Mouse (Mus musculus): Measurements from ENCODE around the gene Nudt1. TPM values are rescaled to one million over a fixed set of nuclear protein-coding genes. Genes with fewer than 3 reads are reported as not detected.
"Not testable (repeated sequence)": the region's sequence is repeated elsewhere in the genome, so short reads cannot be mapped to it uniquely, and the experiment has no call there.

Nudt1 gene
- total RNA-seq, 2 experiments from 2014 or later = 3.7 to 6.5 TPM

- DNase-seq (ENCODE audit: extremely low spot score in 1 of 2, low spot score in 1 of 2) = no peak
Observed at GRCm38 (mm10) chr5:140339836-140340235, 18.4 kb downstream of the Nudt1 start.

DNA sequence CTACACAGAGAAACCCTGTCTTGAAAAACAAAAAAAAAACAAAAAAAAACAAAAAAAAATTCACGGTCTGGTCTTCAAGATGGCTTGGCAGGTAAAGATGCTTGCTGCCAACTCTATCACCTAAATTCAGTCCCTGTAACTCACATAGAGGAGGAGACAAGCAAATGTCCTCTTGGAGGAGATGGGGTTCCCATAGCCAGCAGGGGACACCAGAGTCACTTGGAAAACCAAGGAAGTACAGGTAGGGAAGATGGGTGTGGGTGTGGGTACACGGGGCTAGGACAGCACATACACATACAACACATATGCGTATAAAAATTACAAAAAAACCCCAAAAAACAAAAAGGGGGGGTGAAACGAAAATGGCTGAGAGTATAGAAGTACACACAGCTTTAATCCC, 21.4 kb downstream of the Nudt1 start:
- no peak for DNase-seq (ENCODE audit: extremely low spot score in 1 of 2, low spot score in 1 of 2)

DNA sequence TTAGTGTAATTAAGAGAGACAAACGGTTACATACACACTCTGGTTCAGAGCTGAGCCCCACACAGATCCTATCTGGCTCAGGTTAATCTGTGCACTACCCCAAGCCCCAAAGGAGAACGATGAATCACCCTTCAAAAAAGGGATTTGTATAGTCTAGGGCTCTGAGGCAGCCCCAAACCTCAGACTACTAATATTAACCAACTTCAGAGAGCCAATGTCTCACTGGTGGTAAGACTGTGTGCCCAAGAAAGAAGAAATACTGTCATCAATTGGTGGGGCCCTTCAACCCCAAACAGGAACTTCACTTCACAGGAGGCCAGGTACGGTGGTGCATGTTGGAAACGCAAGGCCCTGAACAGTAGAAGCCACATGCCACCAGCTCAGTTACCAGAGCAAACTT, 23.8 kb downstream of the Nudt1 start:
- no peak for DNase-seq (ENCODE audit: extremely low spot score in 1 of 2, low spot score in 1 of 2)

DNA sequence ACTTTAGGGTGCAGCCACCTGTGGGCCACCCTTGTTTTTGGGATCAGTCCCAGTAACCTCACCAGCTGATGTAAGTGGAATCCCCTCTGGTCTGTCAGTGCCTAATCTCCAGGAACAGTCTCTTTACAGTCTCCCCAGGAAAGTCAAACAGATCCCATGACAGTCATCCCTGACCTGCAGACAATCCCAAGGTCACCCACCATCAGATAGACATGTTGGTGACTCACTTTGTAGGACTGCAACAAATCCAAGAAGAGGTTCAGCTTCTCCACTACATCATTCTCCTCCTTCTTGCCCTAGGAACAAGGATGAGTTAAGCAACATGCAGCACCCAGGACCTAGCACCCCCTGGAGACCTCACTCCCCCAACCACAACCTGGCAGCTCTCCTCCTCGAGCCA, 24.6 kb downstream of the Nudt1 start:
- no peak for DNase-seq (ENCODE audit: extremely low spot score in 1 of 2, low spot score in 1 of 2)

- DNase-seq (ENCODE audit: extremely low spot score in 1 of 2, low spot score in 1 of 2) = no peak
Observed at GRCm38 (mm10) chr5:140349882-140350281, 28.4 kb downstream of the Nudt1 start.

GRCm38 (mm10) chr5:140350731-140351497, 29.5 kb downstream of the Nudt1 start:
- DNase-seq (ENCODE audit: extremely low spot score in 1 of 2, low spot score in 1 of 2) = no peak

DNA sequence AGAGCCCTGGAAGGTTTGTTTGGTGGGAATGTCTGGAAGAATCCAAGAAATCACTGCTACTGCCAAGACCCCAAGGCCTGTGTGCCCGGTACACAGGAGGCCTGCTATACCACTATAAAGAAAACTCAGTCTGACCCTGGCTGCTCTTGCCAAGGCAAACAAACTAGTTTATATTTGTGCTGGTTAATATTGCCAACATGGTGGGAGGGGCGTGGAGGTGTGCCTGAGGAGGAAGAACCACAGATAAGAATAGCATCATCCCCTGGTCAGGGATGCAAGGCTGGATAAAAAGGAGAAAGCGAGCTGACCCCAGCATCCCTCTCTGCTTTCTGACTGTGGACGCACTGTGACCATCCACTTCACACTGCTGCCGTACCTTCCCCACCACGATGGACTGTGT, 30.9 kb downstream of the Nudt1 start:
- no peak for DNase-seq (ENCODE audit: extremely low spot score in 1 of 2, low spot score in 1 of 2)

DNA sequence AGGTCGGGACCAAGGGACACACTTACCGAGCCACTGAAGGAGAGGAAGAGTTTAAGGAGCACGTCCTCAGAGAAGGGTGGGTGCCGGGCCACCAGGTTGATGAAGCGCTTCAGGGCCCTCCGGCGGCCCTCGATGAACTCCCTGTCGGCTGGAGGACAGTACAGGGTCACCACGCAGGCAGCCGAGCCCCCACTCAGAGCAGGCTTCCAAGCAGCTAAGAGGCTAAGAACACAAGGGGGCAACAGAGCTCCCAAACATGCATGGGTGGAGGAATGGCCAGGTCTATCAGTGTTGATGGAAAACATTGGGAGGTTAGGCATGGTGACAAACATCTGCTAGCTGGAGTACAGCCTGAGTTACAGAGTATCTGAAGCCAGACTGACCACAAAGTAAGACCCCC, 34.5 kb downstream of the Nudt1 start:
- no peak for DNase-seq (ENCODE audit: extremely low spot score in 1 of 2, low spot score in 1 of 2)

DNA sequence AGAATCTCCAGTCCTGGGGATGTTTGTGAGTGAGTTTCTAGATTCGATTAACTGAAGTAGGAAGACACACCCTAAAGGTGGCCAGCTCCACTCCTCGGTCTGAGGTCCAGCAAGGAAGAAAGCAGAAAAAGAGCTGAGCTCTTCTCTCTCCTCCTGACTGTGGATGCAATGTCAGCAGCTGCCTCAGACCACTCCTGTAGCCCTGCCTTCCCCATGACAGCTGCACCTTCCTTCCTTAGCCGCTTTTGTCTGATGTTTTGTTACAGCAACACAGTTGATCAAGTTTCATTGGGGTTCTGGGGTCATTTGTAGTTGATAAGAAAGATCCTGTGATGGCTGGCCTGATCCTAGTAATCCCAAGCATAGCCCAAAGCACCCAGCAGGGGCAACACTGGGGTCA, 36.0 kb downstream of the Nudt1 start:
- no peak for DNase-seq (ENCODE audit: extremely low spot score in 1 of 2, low spot score in 1 of 2)

DNA sequence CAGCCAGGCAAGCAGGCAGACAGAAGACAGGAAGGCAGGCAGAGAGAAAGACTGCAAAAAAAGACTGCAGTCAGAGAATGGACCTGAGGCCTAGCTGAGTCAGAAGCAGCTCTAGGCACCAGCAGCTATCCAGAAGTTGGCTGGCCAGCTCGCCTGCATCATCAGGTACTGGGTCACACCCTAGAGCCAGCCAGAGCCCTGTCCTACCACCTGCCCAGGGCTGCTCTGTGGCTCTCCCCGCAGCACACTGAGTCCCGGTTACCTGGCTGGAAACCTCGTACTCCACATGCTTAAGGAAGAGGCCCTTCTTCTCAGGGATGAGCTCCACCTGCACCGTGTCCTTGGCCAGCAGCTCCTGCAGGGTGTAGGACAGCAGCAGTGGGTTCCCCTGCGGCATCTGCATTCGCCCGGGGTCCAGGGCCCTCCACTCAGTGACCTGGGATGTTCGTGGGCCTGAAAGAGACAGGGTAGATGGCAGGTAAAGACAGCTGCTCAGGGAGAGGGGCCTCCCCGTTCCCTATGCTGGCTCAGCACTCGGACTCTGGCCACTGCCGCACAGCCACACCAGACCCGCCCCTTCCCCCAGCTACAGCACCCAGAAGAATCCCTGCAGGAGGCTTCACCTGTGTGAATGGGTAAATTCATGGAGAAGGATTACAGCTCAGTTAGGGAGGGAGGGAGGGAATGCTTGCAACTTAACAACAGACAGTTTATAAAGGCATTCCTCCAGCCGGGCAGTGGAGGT, 38.6 kb downstream of the Nudt1 start:
- DNase-seq (ENCODE audit: extremely low spot score in 1 of 2, low spot score in 1 of 2) = no peak

DNA sequence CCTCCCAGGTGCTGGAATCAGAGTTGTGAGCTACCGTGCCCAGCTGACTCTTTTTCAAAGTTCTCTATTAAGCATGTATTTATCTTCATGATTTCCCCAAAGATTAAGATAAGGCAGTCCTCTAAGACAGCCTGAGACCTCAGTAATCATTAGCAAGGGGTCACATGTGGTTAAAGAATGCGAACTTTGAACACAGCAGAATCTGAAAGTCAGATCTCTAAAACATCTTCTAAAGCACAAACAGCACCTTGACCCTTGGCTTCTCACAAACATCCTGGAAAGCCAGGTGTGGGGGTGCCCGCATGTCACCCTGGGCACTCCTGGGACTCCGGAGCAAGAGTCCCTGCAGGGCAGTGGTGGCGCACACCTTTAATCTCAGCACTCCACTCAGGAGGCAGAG, 43.0 kb downstream of the Nudt1 start:
- DNase-seq (ENCODE audit: extremely low spot score in 1 of 2, low spot score in 1 of 2) = no peak

DNA sequence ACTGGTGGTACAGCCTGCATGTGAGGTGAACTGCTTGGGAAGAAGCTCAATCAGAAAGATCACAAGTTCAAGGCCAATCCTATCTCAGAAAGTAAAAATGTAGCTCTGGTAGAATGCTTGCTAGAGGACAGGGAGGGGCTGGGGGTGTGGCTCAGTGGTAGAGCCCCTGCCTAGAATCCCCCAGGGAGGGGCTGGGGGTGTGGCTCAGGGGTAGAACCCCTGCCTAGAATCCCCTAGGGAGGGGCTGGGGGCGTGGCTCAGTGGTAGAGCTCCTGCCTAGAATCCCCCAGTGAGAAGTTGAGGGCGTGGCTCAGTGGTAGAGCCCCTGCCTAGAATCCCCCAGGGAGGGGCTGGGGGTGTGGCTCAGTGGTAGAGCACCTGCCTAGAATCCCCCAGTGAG, 46.7 kb downstream of the Nudt1 start:
- not testable (repeated sequence) for DNase-seq (ENCODE audit: extremely low spot score in 1 of 2, low spot score in 1 of 2)

GRCm38 (mm10) chr5:140368926-140369325, 47.5 kb downstream of the Nudt1 start:
- no peak for DNase-seq (ENCODE audit: extremely low spot score in 1 of 2, low spot score in 1 of 2)

GRCm38 (mm10) chr5:140369466-140369865, 48.0 kb downstream of the Nudt1 start:
- DNase-seq (ENCODE audit: extremely low spot score in 1 of 2, low spot score in 1 of 2) = no peak

DNA sequence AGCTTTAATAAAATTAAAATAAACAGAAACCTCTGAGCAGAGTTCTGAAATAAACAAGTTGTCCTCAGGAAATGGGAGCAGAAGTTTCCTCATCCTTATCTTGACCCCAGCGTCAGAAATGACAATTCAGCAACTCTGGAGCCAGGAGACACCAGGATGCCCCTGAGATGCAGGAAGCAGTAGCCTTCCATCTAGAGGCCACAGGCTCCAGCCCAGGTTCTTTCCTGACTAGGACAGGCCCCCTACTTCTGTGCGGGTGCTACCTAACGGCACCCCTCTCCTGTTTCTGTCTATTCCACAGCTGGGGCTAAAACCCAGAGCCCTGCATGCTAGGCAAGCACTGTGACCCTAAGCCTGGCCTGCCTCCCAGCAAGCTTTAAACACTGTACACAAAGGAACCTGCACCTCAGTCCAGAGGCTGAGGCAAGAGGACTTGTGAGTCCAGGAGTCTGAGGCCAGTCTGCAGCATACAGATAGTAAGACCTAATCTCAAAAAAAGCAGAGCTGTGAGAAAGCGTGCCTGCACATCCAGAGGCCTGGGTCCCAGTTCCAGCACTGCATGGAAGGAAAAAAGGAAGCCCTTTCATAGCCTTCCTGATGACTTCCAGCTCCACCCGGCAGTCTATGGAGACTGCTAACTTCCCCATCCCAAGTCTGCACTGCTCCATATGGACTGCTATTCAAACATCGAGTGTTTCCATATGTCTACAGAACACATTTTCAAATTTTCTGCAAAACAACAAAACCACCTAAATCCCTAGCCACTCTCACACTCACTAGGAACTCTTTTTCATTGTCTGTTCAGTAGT, 49.2 kb downstream of the Nudt1 start:
- no peak for DNase-seq (ENCODE audit: extremely low spot score in 1 of 2, low spot score in 1 of 2)

DNA sequence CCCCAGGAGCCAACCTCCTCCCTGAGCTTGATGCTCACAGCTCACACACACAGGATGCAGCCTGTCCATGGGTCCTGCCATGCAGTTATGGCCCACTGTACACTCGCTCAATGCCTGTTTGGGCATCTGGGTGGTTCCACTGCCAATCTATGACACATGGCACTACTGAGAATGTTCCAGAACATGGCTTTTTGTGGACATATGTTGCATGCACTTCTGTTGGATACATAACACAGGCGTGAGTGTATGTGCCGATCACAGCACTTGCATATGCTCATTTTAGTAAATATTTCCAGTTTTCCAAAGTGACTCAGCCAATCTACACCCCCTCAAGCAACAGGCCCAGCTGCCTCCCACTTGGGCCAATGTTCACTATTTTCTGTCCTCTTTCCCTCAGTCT, 50.2 kb downstream of the Nudt1 start:
- peak; percentile 17 to 38 for DNase-seq (ENCODE audit: extremely low spot score in 1 of 2, low spot score in 1 of 2)

GRCm38 (mm10) chr5:140373711-140374110, 52.3 kb downstream of the Nudt1 start:
- DNase-seq (ENCODE audit: extremely low spot score in 1 of 2, low spot score in 1 of 2) = no peak

DNA sequence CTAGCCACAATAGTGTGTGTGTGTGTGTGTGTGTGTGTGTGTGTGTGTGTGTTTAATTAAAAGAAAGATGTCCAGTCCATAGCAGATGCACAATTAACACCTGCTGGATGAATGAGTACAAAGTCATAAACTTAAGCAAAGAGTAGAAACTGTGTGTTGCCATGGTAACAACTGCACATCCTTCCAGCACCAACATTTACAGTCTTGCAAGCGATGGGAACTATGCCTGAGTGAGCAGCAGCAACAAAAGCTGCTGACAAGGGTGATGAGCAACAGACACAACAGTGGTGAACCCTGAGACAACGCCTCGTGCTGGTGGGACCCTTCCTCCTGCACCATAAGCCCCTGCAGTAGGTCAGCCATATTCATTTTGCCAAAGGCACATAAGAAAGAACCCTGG, 52.8 kb downstream of the Nudt1 start:
- DNase-seq (ENCODE audit: extremely low spot score in 1 of 2, low spot score in 1 of 2) = no peak

- DNase-seq (ENCODE audit: extremely low spot score in 1 of 2, low spot score in 1 of 2) = no peak
Observed at GRCm38 (mm10) chr5:140375249-140375829, 53.9 kb downstream of the Nudt1 start.

GRCm38 (mm10) chr5:140378121-140378853, 56.8 kb downstream of the Nudt1 start:
- no peak for DNase-seq (ENCODE audit: extremely low spot score in 1 of 2, low spot score in 1 of 2)

All from layer of hippocampus, postnatal 25 days (tissue).